Mouse (Mus musculus) limb, embryonic 11.5 days (tissue): ENCODE measurements around the gene Cdadc1. TPM values are rescaled to one million over a fixed set of nuclear protein-coding genes. Genes with fewer than 3 reads are reported as not detected.
"Not testable (repeated sequence)": the region's sequence is repeated elsewhere in the genome, so short reads cannot be mapped to it uniquely, and the experiment has no call there.

Source experiments
- ATAC-seq: fragments of 200-750 bp; cut with Nextera tagmentation; 2 replicates; pipeline ENCODE4 v1.8.0; 2017; ENCODE audit warnings: low read depth; ENCODE audit not compliant: insufficient number of reproducible peaks, low FRiP score, low TSS enrichment
- DNase-seq: peaks from one replicate; pipeline ENCODE4 v3.0.0-alpha.2; 2015; ENCODE audit warnings: low spot score
- H3K27ac ChIP-seq: fragments of 300-500 bp; sonication (generic); replicated peaks from 2 replicates; pipeline ENCODE4 v1.5.1; 2014; ENCODE audit warnings: low read depth, mild to moderate bottlenecking, low read length
- H3K27me3 ChIP-seq: fragments of 300-500 bp; sonication (generic); 2 replicates; pipeline ENCODE4 v1.6.1; 2014; ENCODE audit warnings: mild to moderate bottlenecking, low read length, mixed read lengths; ENCODE audit not compliant: control insufficient read depth, insufficient read depth
- H3K36me3 ChIP-seq: fragments of 300-500 bp; sonication (generic); 2 replicates; pipeline ENCODE4 v1.6.1; 2014; ENCODE audit warnings: mild to moderate bottlenecking, low read length, moderate library complexity, mixed read lengths; ENCODE audit not compliant: control insufficient read depth, insufficient read depth
- H3K4me1 ChIP-seq: fragments of 300-500 bp; sonication (generic); 2 replicates; pipeline ENCODE4 v1.6.1; 2014; ENCODE audit warnings: low read length, mixed read lengths; ENCODE audit not compliant: control insufficient read depth, insufficient read depth
- H3K4me2 ChIP-seq: fragments of 300-500 bp; sonication (generic); 2 replicates; pipeline ENCODE4 v1.6.1; 2014; ENCODE audit warnings: low read depth, mild to moderate bottlenecking, moderate library complexity; ENCODE audit not compliant: severe bottlenecking
- H3K4me3 ChIP-seq: fragments of 300-500 bp; sonication (generic); 2 replicates; pipeline ENCODE4 v1.5.1; 2014; ENCODE audit warnings: low read depth, low read length
- H3K9ac ChIP-seq: fragments of 300-500 bp; sonication (generic); 2 replicates; pipeline ENCODE4 v1.6.1; 2014; ENCODE audit warnings: mild to moderate bottlenecking, low read length
- H3K9me3 ChIP-seq: fragments of 300-500 bp; sonication (generic); 2 replicates; pipeline ENCODE4 v1.6.1; 2016; ENCODE audit warnings: low read length; ENCODE audit not compliant: control insufficient read depth
- WGBS: fragments of 180-500 bp; shearing (Covaris S2); extraction: QIAGEN DNeasy Blood & Tissue Kit; methylation state at CpG from one replicate; pipeline ENCODE4 v1.1.7; 2014; 5-methylcytosine and 5-hydroxymethylcytosine counted together
- polyA plus RNA-seq: library from polyadenylated mRNA; unstranded; fragments of >200 nt; fragmentation: Nextera tagmentation; extraction: Ambion mirVana; gene quantifications from 2 replicates; pipeline ENCODE4 v1.2.1, GENCODE M21; 2014

Gene Cdadc1
- polyA plus RNA-seq, 1 experiment from 2014 or later: 24.6 TPM

DNA sequence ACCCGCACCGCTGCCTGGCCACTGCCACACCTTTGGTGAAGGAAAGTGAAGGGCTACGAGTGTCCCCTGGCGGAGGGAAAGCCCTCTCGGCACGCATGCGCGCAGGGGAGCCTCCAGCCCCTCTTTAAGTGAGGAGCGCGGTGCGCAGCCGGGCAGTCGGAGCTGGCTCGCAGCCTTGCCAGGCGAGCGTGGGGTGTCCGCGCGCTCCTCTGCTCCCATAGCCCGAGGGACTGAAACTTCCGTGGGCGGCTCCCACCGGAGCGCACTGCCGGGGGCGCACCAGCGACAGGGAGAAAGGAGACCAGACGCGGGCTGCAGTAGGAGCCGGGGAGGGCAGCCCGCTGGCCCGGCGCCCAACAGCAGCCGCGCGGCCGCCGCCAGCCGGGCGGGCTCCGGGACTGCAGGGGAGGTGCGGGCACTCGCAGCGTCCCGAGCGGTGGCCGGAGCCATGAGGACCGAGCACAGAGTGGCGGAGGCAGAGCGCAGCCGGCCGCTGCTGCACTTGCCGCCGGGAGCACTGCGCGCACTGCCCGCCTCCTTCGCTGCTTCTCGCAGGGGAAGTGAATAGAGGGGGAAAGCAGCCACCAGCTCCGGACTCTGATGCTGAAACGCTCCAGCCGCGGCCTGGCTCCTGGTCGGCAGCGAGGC is 27.5 kb upstream of the Cdadc1 start, which contains the start of gene Shisa2:
Gene Shisa2 (plus strand): TSS at position 151 of the 648 bp plus-strand sequence.
- peak within 1 kb of the TSS; percentile 77 for H3K4me3 ChIP-seq
- H3K9ac ChIP-seq: peak within 1 kb of the TSS; percentile 85
- no peaks in the 10 kb centered on the region for H3K36me3 ChIP-seq
- H3K27ac ChIP-seq: peak within 1 kb of the TSS; percentile 86
- DNase-seq (peak; percentile 90), ATAC-seq (peak; percentile 83)
- under 1% methylated on average over 64 of the region's 65 CpGs for WGBS
- H3K27me3 ChIP-seq: no peaks in the 10 kb centered on the region
- H3K4me2 ChIP-seq: peak within 1 kb of the TSS; percentile 83
- H3K4me1 ChIP-seq: peaks cover 12% of the 10 kb centered on the region
- H3K9me3 ChIP-seq: no peaks in the 10 kb centered on the region

DNA sequence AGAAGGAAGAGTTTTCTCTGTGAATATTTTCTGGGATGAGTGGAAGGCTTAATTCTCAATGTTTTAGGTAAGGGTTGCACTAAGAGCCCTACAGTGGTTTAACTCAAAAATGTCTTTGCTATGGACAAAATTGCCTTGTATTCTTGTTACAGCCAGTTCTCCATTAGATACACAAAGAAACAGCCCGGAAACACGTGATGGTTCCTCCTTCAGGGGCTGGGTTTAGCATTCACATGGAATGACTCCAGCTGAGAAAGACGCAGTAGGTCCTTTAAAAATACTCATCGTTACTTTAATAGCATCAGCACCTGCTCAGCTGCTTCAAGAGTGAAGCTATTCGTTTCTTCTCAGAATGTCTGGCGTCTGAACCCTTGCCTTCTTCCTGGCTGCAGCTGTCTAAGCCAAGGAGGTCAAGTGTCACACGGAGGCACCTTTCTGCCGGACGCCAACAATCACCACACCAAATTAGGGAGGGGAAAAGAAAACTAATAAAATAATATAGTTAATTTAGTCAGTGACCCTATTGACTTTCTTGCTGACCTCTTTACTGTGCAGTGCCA is 26.6 kb upstream of the Cdadc1 start:
- ATAC-seq: no peak
- no peak overlapping the region for H3K27ac ChIP-seq
- H3K27me3 ChIP-seq: no peaks in the 10 kb centered on the region
- whole genome bisulfite sequencing: 21% methylated on average over 9 of the region's 9 CpGs
- no peak for DNase-seq
- H3K36me3 ChIP-seq: no peaks in the 10 kb centered on the region
- no peak overlapping the region; the same call in 1 of the 2 replicates for H3K4me2 ChIP-seq
- no peak overlapping the region for H3K4me3 ChIP-seq
- no peak overlapping the region for H3K9ac ChIP-seq
- H3K4me1 ChIP-seq: peaks cover 12% of the 10 kb centered on the region
- H3K9me3 ChIP-seq: no peaks in the 10 kb centered on the region

DNA sequence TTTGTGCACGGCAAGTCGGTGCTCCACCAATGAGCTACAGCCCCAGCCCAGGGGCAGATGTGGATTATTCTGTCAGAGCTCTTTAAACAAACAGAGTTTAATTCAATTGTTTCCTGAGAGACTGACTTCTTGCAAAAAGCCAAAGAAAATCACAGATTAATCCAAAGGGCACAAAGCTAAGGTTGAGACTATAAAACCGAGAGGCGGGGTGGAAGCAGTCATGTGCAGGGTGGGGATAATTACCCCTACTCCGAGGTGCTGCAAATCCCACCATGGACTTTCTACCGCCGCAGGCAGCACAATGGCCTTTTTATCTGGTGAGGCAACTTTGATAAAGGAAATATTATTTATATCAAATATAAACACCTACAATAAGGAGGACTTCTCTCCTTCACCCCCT is 19.0 kb upstream of the Cdadc1 start:
- DNase-seq (no peak), ATAC-seq (no peak)
- Histone ChIP-seq H3K9me3 (no peaks in the 10 kb centered on the region), H3K4me3 (no peak overlapping the region), H3K27ac (no peak overlapping the region), H3K9ac (no peak overlapping the region), H3K4me1 (peaks cover 5% of the 10 kb centered on the region; the same call in 1 of the 2 replicates), H3K36me3 (no peaks in the 10 kb centered on the region), H3K4me2 (no peak overlapping the region), H3K27me3 (no peaks in the 10 kb centered on the region)
- WGBS: 41% methylated on average over 7 of the region's 7 CpGs

DNA sequence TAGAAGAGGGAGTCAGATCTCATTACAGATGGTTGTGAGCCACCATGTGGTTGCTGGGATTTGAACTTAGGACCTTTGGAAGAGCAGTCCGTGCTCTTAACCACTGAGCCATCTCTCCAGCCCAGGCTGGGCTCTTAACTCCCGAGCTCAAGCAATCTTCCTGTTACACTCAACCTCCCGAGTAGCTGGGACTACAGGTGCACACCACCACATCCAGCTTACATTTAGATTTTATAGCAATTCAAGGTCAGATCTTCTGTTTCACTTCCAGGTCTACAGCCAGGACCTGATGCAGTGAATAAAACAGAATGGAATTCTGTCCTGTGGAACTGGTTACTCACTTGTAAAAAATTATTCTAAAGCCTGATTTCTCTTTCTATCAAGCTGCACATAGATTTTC is 16.4 kb upstream of the Cdadc1 start:
- H3K4me2 ChIP-seq, H3K9ac ChIP-seq, H3K27me3 ChIP-seq, H3K27ac ChIP-seq, H3K4me3 ChIP-seq, H3K36me3 ChIP-seq, ATAC-seq, H3K9me3 ChIP-seq, H3K4me1 ChIP-seq: not testable (repeated sequence)
- peak; percentile 19 for DNase-seq
- 73% methylated on average over 3 of the region's 3 CpGs for WGBS

DNA sequence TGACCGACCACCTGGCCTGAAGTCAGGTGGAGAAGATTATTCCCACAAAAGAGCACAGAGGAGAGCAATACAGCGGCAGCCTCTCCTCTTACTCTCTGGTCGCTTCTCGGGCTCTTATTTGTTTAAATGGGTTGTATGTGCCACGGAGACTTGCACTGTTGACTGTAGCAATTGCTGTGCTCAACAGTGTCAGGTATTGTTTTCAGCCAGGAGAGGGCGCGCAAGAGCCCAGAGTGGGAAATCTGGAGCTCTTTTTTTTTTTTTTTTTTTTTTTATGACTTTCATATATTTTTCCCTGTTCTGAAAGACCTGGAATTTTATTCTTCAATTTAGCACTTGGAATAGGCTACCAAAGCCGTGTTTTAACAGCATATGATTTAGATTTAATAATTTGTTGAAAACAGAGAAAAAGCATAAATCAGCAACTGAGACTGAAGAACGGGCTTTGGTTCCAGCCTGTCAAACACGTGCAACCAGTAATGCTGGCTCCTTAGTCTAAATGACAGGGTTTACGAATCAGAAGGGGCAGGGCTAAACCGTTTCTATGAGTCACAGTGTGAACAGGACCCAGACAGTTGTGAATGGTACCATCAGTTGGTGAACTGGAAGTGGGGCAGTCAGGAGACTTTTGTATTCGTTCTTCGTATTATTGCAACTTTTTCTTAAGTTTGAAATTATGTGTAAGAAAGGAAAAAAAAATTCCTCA is 15.3 kb upstream of the Cdadc1 start:
- Histone ChIP-seq H3K27me3 (no peaks in the 10 kb centered on the region), H3K4me3 (no peak overlapping the region), H3K4me1 (peaks cover 5% of the 10 kb centered on the region; the same call in 1 of the 2 replicates), H3K9me3 (no peaks in the 10 kb centered on the region), H3K36me3 (no peaks in the 10 kb centered on the region), H3K9ac (no peak overlapping the region), H3K4me2 (no peak overlapping the region), H3K27ac (no peak overlapping the region)
- no peak for ATAC-seq
- 42% methylated on average over 14 of the region's 14 CpGs for WGBS
- peak; percentile 85 for DNase-seq

DNA sequence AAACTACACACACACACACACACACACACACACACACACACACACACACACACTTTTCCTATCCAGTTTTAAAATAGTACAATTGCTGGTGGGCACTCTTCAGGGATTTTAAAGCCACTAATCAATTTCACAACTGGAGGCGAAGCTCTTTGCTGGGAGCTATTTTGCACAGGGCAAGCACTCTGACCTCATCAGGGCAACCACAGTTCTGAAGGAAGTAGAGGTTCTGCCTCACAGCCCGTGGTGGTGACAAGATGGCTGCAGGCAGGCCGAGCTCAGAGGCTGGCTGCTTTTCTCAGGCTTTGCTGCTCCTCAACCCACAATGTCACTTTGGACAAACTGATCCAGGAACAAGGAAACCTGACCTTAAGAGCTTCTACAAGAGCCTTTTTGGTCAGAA is 9.3 kb upstream of the Cdadc1 start:
- H3K9me3 ChIP-seq: no peaks in the 10 kb centered on the region
- ATAC-seq: no peak
- no peak overlapping the region for H3K27ac ChIP-seq
- H3K36me3 ChIP-seq: no peaks in the 10 kb centered on the region
- WGBS: 47% methylated on average over 3 of the region's 3 CpGs
- peak; percentile 21 for DNase-seq
- H3K4me1 ChIP-seq: no peaks in the 10 kb centered on the region
- no peak overlapping the region for H3K4me3 ChIP-seq
- no peak overlapping the region for H3K4me2 ChIP-seq
- no peaks in the 10 kb centered on the region for H3K27me3 ChIP-seq
- no peak overlapping the region for H3K9ac ChIP-seq

DNA sequence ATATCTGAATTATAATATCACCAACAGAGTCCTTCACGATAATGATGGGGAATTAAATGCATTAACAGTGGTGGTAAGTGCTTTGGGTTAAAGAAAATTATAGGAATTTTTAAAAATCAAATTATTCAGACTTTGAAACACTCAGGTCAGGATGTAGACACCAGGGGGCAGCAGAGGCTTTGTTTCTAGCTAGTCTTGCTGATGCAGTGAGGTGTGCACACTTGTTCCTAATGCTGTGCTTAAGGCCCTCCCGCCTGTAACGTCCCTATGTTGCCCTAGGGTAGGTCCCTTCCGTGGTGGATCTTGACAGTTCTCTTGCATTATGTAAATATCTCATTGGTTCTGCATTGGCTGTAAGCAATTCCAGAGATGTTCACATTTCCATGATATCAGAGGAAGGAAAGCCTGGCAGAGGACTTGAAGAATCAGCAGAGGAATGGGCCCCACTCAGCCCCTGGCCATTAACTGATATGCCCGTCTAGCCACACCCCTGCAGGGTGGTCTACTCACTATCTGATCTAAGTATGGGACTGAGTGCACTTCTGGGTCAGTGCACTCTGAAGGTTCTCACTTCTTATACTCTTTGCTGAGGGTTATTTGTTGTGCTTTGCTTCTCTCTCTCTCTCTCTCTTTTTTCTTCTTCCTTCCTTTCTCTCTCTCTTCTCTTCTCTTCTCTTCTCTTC is 8.1 kb upstream of the Cdadc1 start:
- 27% methylated on average over 5 of the region's 5 CpGs for WGBS
- Histone ChIP-seq H3K4me1 (no peaks in the 10 kb centered on the region), H3K4me3 (no peak overlapping the region), H3K36me3 (no peaks in the 10 kb centered on the region), H3K9ac (no peak overlapping the region), H3K27me3 (no peaks in the 10 kb centered on the region), H3K4me2 (no peak overlapping the region), H3K27ac (no peak overlapping the region), H3K9me3 (no peaks in the 10 kb centered on the region)
- ATAC-seq: no peak
- peak; percentile 86 for DNase-seq

DNA sequence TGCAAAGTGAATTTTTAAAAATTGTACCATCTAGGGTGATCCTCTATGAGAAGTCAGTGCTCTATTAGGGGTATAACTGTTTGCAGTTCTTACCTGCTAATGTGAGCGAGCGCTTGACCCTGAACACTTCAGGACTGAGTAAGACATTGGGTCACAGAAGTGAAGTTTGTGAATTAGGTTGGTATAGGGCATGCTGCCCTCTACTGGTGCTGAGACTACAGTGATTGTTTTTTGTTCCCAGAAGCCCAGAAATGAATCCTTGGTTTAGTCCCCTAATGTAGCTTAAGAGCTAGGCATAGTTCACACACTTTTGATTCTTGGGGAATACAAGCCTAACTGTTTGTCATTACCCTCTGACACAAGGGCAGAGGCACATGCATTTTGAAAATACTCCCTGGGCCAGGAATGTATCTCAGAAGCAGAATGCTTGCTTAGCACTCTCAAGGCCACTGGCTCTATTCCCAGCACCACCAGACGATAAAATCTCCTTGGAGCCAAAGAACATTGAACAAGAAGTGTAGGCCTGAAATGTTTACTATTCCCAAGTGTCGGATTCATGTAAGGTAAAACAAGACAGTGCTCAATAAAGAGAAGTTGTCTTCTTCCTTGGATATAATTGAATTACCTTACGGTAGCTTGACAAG is 6.4 kb upstream of the Cdadc1 start:
- Histone ChIP-seq H3K4me2 (no peak overlapping the region), H3K27ac (no peak overlapping the region), H3K27me3 (no peaks in the 10 kb centered on the region), H3K4me3 (no peak overlapping the region), H3K9ac (no peak overlapping the region), H3K36me3 (no peaks in the 10 kb centered on the region), H3K4me1 (no peaks in the 10 kb centered on the region), H3K9me3 (no peaks in the 10 kb centered on the region)
- ATAC-seq: no peak
- 68% methylated on average over 5 of the region's 5 CpGs for WGBS
- DNase-seq: peak; percentile 48
